17 mouse cellular contexts compared by ENCODE assay signal in the genomic region with DNA sequence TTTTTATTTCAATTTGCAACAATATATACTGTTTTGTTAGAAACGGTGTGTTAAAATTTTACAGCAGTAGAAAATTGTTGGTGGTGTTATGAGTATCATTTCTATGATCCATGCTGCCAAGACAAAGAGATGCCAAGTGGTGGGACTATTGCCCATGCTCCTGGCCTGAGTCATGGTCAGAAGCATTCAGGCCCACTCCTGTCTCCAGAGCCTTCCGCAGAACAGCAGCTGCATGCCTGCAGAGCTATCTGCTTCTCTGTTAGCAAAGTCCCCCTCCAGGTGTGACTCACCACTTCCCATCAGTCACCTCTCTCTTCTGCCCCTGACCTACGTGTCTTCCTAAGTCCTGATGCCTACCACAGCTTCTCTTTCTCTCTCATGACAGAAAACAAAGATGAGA.
A peak's percentile ranks its signal among the peaks of the same experiment; 100 is the strongest.
DNase-seq lines count a peak whose midpoint lies in the region; TF ChIP-seq lines count a peak whose summit lies in the region.
"Had no signal": no experiment of that assay in that cellular context is flagged by ENCODE, and none has a peak within 500 bp of the region (broad histone marks: within the 10 kb centered on the region; RNA-seq: fewer than 3 reads in every experiment).

No protein-coding gene starts in this region.

- DNase-seq in adrenal gland, adult 8-10 months, result peak; percentile 13
- no peak for DNase-seq in adrenal gland, adult 18-20 months (ENCODE audit: low spot score in 2 of 2)
- DNase-seq in gastrocnemius, postnatal 25 days, result peak; percentile 19
- DNase-seq in gastrocnemius, adult 18-20 months (ENCODE audit: low spot score), result no peak
- DNase-seq in c-Kit-positive CD71-positive TER-119-positive erythroid progenitor cells, embryonic 14.5 days (ENCODE audit: low spot score), result no peak
- DNase-seq: cerebellum, adult 11-12 months; right cerebral cortex, postnatal 4 days; thymus, postnatal 25 days had no signal

- TF ChIP-seq POLR2A in embryonic fibroblast, embryonic 13.5 days (IDR thresholded peaks at IDR 0.05; ENCODE audit: low read depth, low read length), result no peak

- no peaks in the 10 kb centered on the region for H3K79me2 ChIP-seq in C2C12 (ENCODE audit: control insufficient read depth, insufficient read depth)

- no peak for TF ChIP-seq CTCF in C2C12 (IDR thresholded peaks at IDR 0.05; ENCODE audit: control insufficient read depth, insufficient read depth, insufficient read length)
- TF ChIP-seq CTCF in embryonic fibroblast, embryonic 13.5 days (IDR thresholded peaks at IDR 0.05; ENCODE audit: borderline replicate concordance, insufficient read depth, low read length), result no peak

- H3K27ac ChIP-seq in embryonic fibroblast, embryonic 13.5 days (ENCODE audit: insufficient read depth, low read length), result peak overlapping the region; percentile 68
- H3K27ac ChIP-seq: embryonic facial prominence, embryonic 13.5 days; hindbrain, embryonic 13.5 days; limb, embryonic 12.5 days; liver, embryonic 14.5 days; midbrain, embryonic 12.5 days; neural tube, embryonic 15.5 days had no signal

- H3K36me3 ChIP-seq in C2C12 (ENCODE audit: control insufficient read depth, insufficient read depth), result no peaks in the 10 kb centered on the region
- H3K36me3 ChIP-seq: embryonic facial prominence, embryonic 13.5 days; G1E; hindbrain, embryonic 13.5 days; limb, embryonic 12.5 days; midbrain, embryonic 12.5 days; neural tube, embryonic 15.5 days had no signal

- H3ac ChIP-seq in C2C12 (ENCODE audit: control insufficient read depth, insufficient read length, low read depth), result no peak overlapping the region

- H3K4me3 ChIP-seq in C2C12 (ENCODE audit: insufficient read depth, poor library complexity, severe bottlenecking), result no peak overlapping the region
- H3K4me3 ChIP-seq in embryonic fibroblast, embryonic 13.5 days (ENCODE audit: insufficient read depth, low read length), result no peak overlapping the region
- H3K4me3 ChIP-seq: embryonic facial prominence, embryonic 13.5 days; hindbrain, embryonic 13.5 days; limb, embryonic 12.5 days; midbrain, embryonic 12.5 days; neural tube, embryonic 15.5 days had no signal

- peaks cover 21% of the 10 kb centered on the region for H3K4me1 ChIP-seq in embryonic fibroblast, embryonic 13.5 days (ENCODE audit: control insufficient read depth, insufficient read depth, low read length)
- H3K4me1 ChIP-seq: hindbrain, embryonic 13.5 days; limb, embryonic 12.5 days; midbrain, embryonic 12.5 days had no signal

- no peaks in the 10 kb centered on the region for H3K79me3 ChIP-seq in C2C12 (ENCODE audit: low read depth)

- H3K27me3 ChIP-seq in C2C12 (ENCODE audit: control insufficient read depth, insufficient read depth, insufficient read length), result no peaks in the 10 kb centered on the region
- H3K27me3 ChIP-seq: embryonic facial prominence, embryonic 13.5 days; hindbrain, embryonic 13.5 days; limb, embryonic 12.5 days; midbrain, embryonic 12.5 days; neural tube, embryonic 15.5 days had no signal

TF ChIP-seq in C2C12, 6 proteins besides CTCF, POLR2A, EP300 and RAD21:
- peak; percentile 71 for TF ChIP-seq MAX (IDR thresholded peaks at IDR 0.05)
- TF ChIP-seq CEBPB (IDR thresholded peaks at IDR 0.05; ENCODE audit: low read depth), result no peak
- peak; percentile 20 for TF ChIP-seq FOSL1 (IDR thresholded peaks at IDR 0.05; ENCODE audit: insufficient read depth, low read length, poor library complexity, severe bottlenecking)
- peak; percentile 97 for TF ChIP-seq MYOD1 (IDR thresholded peaks at IDR 0.05; ENCODE audit: control insufficient read depth, insufficient read length, low read depth)
- TF ChIP-seq MYOG (IDR thresholded peaks at IDR 0.05; ENCODE audit: control insufficient read depth, extremely low read depth, insufficient read length), result no peak
- no peak for TF ChIP-seq USF1 (IDR thresholded peaks at IDR 0.05; ENCODE audit: low read depth)

Comparison
In these comparisons a context has a peak if more than half of its experiments do, and no peak if none do; other contexts are left out.
1. DNase-seq: peak in adrenal gland, adult 8-10 months (single experiment) and gastrocnemius, postnatal 25 days (single experiment); none in adrenal gland, adult 18-20 months (0 of 2), gastrocnemius, adult 18-20 months (single experiment) and c-Kit-positive CD71-positive TER-119-positive erythroid progenitor cells, embryonic 14.5 days (single experiment).